Mouse (Mus musculus): ENCODE results near the gene Rsu1. TPM values are rescaled to one million over a fixed set of nuclear protein-coding genes. Genes with fewer than 3 reads are reported as not detected.

The Rsu1 gene
- polyA plus RNA-seq, 1 experiment from 2014 or later, result 58.7 TPM

DNA sequence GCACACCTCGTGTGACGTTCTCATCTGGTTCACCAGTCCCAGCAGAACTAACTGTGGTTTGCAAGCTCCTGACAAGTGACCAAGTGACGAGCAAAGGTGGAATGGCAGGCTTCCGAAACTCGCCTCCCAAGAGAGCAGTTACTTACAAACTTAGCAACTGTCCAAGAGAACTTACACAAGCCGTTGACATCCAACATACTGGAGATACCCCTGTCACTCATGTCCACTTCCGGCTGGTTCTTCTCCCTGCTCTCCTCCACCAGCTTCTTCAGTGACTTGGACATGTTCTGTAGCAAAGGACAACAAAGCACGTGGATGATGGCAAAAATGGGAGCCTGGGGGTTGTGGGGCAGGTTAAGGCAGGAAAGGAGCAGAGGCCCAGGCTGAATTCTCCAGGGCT is 479 bp downstream of the Rsu1 start:
- no peak overlapping the region for H3K27ac ChIP-seq (replicated peaks; ENCODE audit: low read depth, low read length)
- 60% methylated on average over 8 of the region's 8 CpGs for WGBS

DNA sequence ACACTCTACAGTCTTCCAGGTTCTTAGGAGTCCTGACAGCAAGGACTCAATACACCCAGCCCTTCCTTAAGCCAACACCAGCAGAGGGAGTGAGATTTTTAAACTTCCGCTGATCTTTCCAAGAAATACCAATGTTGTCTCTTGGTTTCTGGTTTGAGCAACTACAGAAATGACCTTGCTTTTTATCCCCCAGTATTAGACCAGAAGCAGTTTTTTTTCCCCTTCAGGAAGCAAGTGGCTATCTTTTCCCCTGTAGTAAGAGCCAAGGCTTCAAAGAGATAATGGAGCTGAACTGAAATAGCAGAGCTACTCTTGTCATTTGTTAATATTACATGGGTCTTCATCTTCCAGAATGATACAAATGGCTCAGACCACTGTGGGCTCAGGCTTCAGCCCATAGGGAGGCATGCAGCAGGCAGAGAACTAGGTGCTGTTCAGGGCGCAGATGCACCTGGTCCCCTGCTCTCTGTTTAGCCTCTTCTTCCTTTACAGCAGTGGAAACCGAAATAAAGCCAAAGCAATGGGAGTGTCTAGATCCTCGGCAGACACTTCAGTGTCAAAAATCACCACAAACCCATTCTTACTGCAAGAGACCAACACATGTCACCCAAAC is 2.4 kb downstream of the Rsu1 start:
- Histone ChIP-seq H3K27me3 (ENCODE audit: control insufficient read depth, insufficient read depth, low read length) (no peaks in the 10 kb centered on the region), H3K4me3 (replicated peaks; ENCODE audit: low read depth, low read length) (no peak overlapping the region), H3K27ac (replicated peaks; ENCODE audit: low read depth, low read length) (no peak overlapping the region), H3K9me3 (ENCODE audit: control insufficient read depth, low read length) (no peaks in the 10 kb centered on the region), H3K9ac (replicated peaks; ENCODE audit: low read length) (no peak overlapping the region), H3K4me2 (ENCODE audit: low read length) (no peak overlapping the region), H3K4me1 (ENCODE audit: control insufficient read depth, insufficient read depth, low read length) (peaks cover 5% of the 10 kb centered on the region; the same call in 1 of the 2 replicates), H3K36me3 (ENCODE audit: control insufficient read depth, insufficient read depth, low read length) (no peaks in the 10 kb centered on the region)
- DNase-seq (no peak), ATAC-seq (ENCODE audit: low FRiP score, low TSS enrichment) (no peak)
- WGBS, result 93% methylated on average over 4 of the region's 4 CpGs

More for the DNA sequence above, 479 bp downstream of the Rsu1 start:
- Histone ChIP-seq H3K9me3 (ENCODE audit: control insufficient read depth, low read length) (no peaks in the 10 kb centered on the region), H3K9ac (replicated peaks; ENCODE audit: low read length) (peak overlapping the region; percentile 53), H3K4me1 (ENCODE audit: control insufficient read depth, insufficient read depth, low read length) (peaks cover 5% of the 10 kb centered on the region; the same call in 1 of the 2 replicates), H3K36me3 (ENCODE audit: control insufficient read depth, insufficient read depth, low read length) (no peaks in the 10 kb centered on the region), H3K4me2 (ENCODE audit: low read length) (peak overlapping the region; percentile 71), H3K27me3 (ENCODE audit: control insufficient read depth, insufficient read depth, low read length) (no peaks in the 10 kb centered on the region), H3K4me3 (replicated peaks; ENCODE audit: low read depth, low read length) (peak overlapping the region; percentile 56)
- no peak for ATAC-seq (ENCODE audit: low FRiP score, low TSS enrichment)
- no peak for DNase-seq

DNA sequence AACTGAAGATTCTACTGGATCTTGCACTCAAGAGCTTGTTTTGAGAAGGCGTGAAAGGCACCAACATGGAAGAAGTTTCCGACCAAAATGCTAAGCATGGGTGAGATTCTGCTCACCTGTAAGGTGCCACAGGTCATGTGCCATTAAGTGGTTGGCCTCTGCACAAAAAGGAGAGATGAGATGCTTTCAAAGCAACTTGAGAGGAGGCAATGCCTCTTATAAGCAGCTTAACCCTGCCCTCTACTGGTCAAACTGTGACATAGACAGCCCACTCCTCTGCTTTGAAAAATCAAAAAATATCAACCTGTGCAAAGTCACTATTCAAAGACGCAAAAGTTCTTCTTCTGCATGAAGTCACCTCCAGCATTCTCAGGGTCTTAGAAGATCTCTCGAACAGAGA is 6.3 kb downstream of the Rsu1 start:
- Histone ChIP-seq H3K4me1 (ENCODE audit: control insufficient read depth, insufficient read depth, low read length) (no peaks in the 10 kb centered on the region), H3K27ac (replicated peaks; ENCODE audit: low read depth, low read length) (no peak overlapping the region), H3K9me3 (ENCODE audit: control insufficient read depth, low read length) (no peaks in the 10 kb centered on the region), H3K36me3 (ENCODE audit: control insufficient read depth, insufficient read depth, low read length) (no peaks in the 10 kb centered on the region), H3K27me3 (ENCODE audit: control insufficient read depth, insufficient read depth, low read length) (no peaks in the 10 kb centered on the region), H3K4me2 (ENCODE audit: low read length) (no peak overlapping the region), H3K4me3 (replicated peaks; ENCODE audit: low read depth, low read length) (no peak overlapping the region), H3K9ac (replicated peaks; ENCODE audit: low read length) (no peak overlapping the region)
- DNase-seq, result peak; percentile 87
- 48% methylated on average over 4 of the region's 4 CpGs for WGBS
- peak; percentile 44; the same call in 1 of the 2 replicates for ATAC-seq (ENCODE audit: low FRiP score, low TSS enrichment)

DNA sequence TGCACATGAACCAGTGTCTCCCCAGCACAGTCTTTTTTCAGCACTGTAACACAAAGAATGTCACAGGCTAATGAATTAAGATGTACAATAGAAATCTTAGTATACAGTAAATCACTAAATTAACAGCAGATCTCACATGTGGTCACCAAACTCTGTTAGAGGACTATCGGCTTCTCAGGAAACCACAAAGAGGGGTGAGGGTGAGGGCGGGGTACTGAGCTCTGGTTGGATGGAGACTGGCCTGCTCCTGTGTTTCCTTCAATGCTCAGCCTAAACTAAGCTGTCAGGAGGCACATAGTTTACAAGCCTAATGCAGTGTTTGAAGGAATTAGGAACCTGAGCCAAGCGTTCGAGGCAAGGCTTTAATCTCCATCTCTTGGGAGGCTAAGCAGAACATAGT is 8.1 kb downstream of the Rsu1 start:
- H3K36me3 ChIP-seq (ENCODE audit: control insufficient read depth, insufficient read depth, low read length), result no peaks in the 10 kb centered on the region
- H3K4me3 ChIP-seq (replicated peaks; ENCODE audit: low read depth, low read length), result no peak overlapping the region
- 66% methylated on average over 4 of the region's 4 CpGs for WGBS
- H3K9ac ChIP-seq (replicated peaks; ENCODE audit: low read length), result no peak overlapping the region
- H3K27me3 ChIP-seq (ENCODE audit: control insufficient read depth, insufficient read depth, low read length), result no peaks in the 10 kb centered on the region
- H3K27ac ChIP-seq (replicated peaks; ENCODE audit: low read depth, low read length), result no peak overlapping the region
- no peak for DNase-seq
- H3K4me2 ChIP-seq (ENCODE audit: low read length), result no peak overlapping the region
- H3K9me3 ChIP-seq (ENCODE audit: control insufficient read depth, low read length), result no peaks in the 10 kb centered on the region
- ATAC-seq (ENCODE audit: low FRiP score, low TSS enrichment), result no peak
- H3K4me1 ChIP-seq (ENCODE audit: control insufficient read depth, insufficient read depth, low read length), result no peaks in the 10 kb centered on the region

DNA sequence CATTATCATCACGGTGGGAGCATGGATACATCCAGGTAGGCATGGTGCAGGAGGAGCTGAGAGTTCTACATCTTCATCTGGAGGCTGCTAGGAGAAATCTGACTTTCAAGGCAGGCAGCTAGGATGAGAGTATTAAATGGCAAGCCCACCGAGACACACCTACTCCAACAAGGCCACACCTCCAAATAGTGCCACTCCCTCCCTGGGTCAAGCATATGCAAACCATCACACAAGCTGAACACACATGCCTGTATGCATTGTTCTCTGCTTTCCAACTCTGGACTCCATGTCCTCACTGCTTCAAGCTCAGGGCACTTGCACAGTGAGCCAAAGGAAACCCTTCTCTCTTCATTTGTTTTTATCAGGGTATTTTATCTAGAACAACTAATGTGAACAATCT is 12.6 kb downstream of the Rsu1 start:
- Histone ChIP-seq H3K4me3 (replicated peaks; ENCODE audit: low read depth, low read length) (no peak overlapping the region), H3K4me1 (ENCODE audit: control insufficient read depth, insufficient read depth, low read length) (no peaks in the 10 kb centered on the region), H3K36me3 (ENCODE audit: control insufficient read depth, insufficient read depth, low read length) (no peaks in the 10 kb centered on the region), H3K9me3 (ENCODE audit: control insufficient read depth, low read length) (0 out of 2 replicates have a peak, but pooled peaks cover 3% of the 10 kb centered on the region), H3K27me3 (ENCODE audit: control insufficient read depth, insufficient read depth, low read length) (no peaks in the 10 kb centered on the region), H3K4me2 (ENCODE audit: low read length) (no peak overlapping the region), H3K27ac (replicated peaks; ENCODE audit: low read depth, low read length) (no peak overlapping the region), H3K9ac (replicated peaks; ENCODE audit: low read length) (no peak overlapping the region)
- no peak for ATAC-seq (ENCODE audit: low FRiP score, low TSS enrichment)
- WGBS, result 93% methylated on average over 2 of the region's 2 CpGs
- DNase-seq, result no peak

DNA sequence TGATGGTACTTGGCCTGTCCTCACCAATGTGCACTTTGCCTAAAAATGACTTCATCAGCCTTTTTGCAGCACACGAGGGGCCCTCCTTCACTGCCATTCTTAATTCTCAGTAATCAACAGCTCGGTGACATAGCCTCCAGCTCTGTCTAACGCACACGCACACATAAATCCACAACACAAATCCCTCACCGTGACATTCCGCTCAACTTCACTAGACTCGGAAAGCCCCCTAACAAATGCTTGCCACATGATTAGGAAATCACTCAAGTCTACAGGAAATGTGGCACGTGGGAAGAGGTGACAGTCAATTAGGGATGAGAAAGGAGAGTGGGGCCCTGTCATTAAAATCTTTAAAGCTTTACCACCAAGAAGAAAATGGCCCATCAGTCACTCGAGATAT is 30.5 kb downstream of the Rsu1 start:
- Histone ChIP-seq H3K4me3 (replicated peaks; ENCODE audit: low read depth, low read length) (no peak overlapping the region), H3K4me2 (ENCODE audit: low read length) (no peak overlapping the region), H3K27me3 (ENCODE audit: control insufficient read depth, insufficient read depth, low read length) (no peaks in the 10 kb centered on the region), H3K9ac (replicated peaks; ENCODE audit: low read length) (no peak overlapping the region), H3K4me1 (ENCODE audit: control insufficient read depth, insufficient read depth, low read length) (no peaks in the 10 kb centered on the region), H3K27ac (replicated peaks; ENCODE audit: low read depth, low read length) (no peak overlapping the region), H3K9me3 (ENCODE audit: control insufficient read depth, low read length) (no peaks in the 10 kb centered on the region), H3K36me3 (ENCODE audit: control insufficient read depth, insufficient read depth, low read length) (no peaks in the 10 kb centered on the region)
- DNase-seq, result peak; percentile 32
- WGBS, result 43% methylated on average over 9 of the region's 9 CpGs
- ATAC-seq (ENCODE audit: low FRiP score, low TSS enrichment), result no peak

DNA sequence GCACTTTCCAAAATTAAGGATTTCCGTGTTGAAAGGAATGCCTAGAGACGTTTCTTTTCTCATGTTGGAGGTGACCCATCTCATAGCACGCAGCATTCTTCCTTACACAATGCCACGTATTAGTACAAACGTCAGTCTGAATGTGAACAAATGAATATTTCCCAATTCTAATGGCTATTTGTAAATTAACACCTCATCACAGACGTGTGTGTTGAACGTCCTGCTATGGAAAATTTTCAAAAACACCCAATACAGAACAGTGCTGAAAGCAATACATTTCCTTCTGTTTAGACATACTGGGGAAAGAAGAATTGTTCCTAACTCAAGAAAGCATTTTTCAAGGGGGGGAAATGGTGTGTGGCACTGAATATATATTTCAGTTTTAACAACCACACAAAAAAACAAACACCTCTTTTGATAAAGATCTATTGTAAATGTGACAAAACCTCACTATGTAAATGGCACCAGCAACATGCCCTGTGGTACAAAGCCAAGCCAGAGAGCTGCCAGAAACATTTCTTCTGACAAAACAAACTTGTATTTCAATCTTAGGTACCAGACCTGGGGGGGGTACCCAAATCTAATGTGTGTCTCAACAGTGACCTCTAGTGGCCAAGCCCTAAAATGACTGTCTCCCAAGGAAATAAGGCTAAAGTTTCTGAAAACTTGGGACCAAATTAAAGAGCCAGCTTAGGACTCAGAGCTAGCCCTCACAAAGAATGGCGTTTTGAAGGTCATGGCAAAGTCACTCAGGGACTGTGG is 33.9 kb downstream of the Rsu1 start:
- no peaks in the 10 kb centered on the region for H3K36me3 ChIP-seq (ENCODE audit: control insufficient read depth, insufficient read depth, low read length)
- WGBS, result 73% methylated on average over 8 of the region's 8 CpGs
- H3K4me2 ChIP-seq (ENCODE audit: low read length), result no peak overlapping the region
- no peaks in the 10 kb centered on the region for H3K9me3 ChIP-seq (ENCODE audit: control insufficient read depth, low read length)
- DNase-seq (peak; percentile 90), ATAC-seq (ENCODE audit: low FRiP score, low TSS enrichment) (peak; percentile 64; the same call in 1 of the 2 replicates)
- H3K4me3 ChIP-seq (replicated peaks; ENCODE audit: low read depth, low read length), result no peak overlapping the region
- H3K27ac ChIP-seq (replicated peaks; ENCODE audit: low read depth, low read length), result no peak overlapping the region
- no peaks in the 10 kb centered on the region for H3K27me3 ChIP-seq (ENCODE audit: control insufficient read depth, insufficient read depth, low read length)
- H3K9ac ChIP-seq (replicated peaks; ENCODE audit: low read length), result no peak overlapping the region
- H3K4me1 ChIP-seq (ENCODE audit: control insufficient read depth, insufficient read depth, low read length), result no peaks in the 10 kb centered on the region

DNA sequence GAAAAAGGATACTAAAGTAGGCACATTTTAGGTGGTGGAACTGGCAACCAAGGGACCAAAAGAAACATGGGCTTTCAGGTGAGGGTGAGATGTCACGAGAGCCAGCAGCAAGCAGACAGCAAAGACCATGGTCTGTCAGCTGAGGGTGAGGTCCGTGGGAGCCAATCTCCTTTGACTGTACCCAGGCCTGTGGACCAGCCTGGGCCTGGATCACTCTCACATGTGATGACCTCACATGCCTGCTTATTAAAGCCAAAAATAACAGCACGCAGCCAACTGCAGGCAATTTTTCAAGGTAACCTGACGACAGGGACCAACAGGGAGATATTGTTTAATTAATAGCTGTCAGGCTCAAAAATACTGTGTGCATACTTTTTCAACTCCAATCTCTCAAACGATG is 35.5 kb downstream of the Rsu1 start:
- WGBS, result 72% methylated on average over 5 of the region's 5 CpGs
- Histone ChIP-seq H3K9ac (replicated peaks; ENCODE audit: low read length) (no peak overlapping the region), H3K9me3 (ENCODE audit: control insufficient read depth, low read length) (no peaks in the 10 kb centered on the region), H3K4me3 (replicated peaks; ENCODE audit: low read depth, low read length) (no peak overlapping the region), H3K27ac (replicated peaks; ENCODE audit: low read depth, low read length) (no peak overlapping the region), H3K27me3 (ENCODE audit: control insufficient read depth, insufficient read depth, low read length) (no peaks in the 10 kb centered on the region), H3K4me1 (ENCODE audit: control insufficient read depth, insufficient read depth, low read length) (no peaks in the 10 kb centered on the region), H3K36me3 (ENCODE audit: control insufficient read depth, insufficient read depth, low read length) (no peaks in the 10 kb centered on the region), H3K4me2 (ENCODE audit: low read length) (no peak overlapping the region)
- DNase-seq (no peak), ATAC-seq (ENCODE audit: low FRiP score, low TSS enrichment) (no peak)

DNA sequence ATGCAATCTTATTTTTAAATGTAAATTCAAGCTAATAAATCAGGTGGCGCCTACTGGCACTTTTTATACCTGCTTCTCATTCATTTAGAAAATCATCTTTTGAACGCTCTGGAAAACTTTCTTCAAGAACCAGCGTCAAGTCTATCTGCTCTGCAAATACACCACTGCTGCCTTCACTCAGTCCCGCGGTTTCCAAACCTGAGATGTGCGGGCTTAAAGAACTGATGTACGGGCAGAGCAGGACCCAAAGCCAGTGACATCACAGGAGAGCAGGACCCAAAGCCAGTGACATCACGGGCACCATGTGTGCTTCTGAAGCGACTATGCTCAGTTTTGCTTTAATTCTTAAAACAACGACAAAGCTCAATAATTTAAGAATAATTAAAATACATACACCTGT is 36.4 kb downstream of the Rsu1 start:
- Histone ChIP-seq H3K4me2 (ENCODE audit: low read length) (no peak overlapping the region), H3K36me3 (ENCODE audit: control insufficient read depth, insufficient read depth, low read length) (no peaks in the 10 kb centered on the region), H3K4me1 (ENCODE audit: control insufficient read depth, insufficient read depth, low read length) (no peaks in the 10 kb centered on the region), H3K4me3 (replicated peaks; ENCODE audit: low read depth, low read length) (no peak overlapping the region), H3K9me3 (ENCODE audit: control insufficient read depth, low read length) (no peaks in the 10 kb centered on the region), H3K27ac (replicated peaks; ENCODE audit: low read depth, low read length) (no peak overlapping the region), H3K27me3 (ENCODE audit: control insufficient read depth, insufficient read depth, low read length) (no peaks in the 10 kb centered on the region), H3K9ac (replicated peaks; ENCODE audit: low read length) (no peak overlapping the region)
- WGBS, result 90% methylated on average over 10 of the region's 10 CpGs
- DNase-seq (no peak), ATAC-seq (ENCODE audit: low FRiP score, low TSS enrichment) (no peak)

Measured in midbrain, embryonic 14.5 days (tissue).